Mouse (Mus musculus) testis, adult 2 months (tissue): ENCODE results near the gene Nts.

ENCODE experiments used
- CTCF ChIP-seq: fragments of 200-500 bp; IDR thresholded peaks from 2 replicates; pipeline ENCODE4 v1.5.1; 2012; ENCODE audit warnings: low read depth, mild to moderate bottlenecking, inconsistent platforms, low read length, moderate library complexity; ENCODE audit not compliant: control insufficient read depth, insufficient read depth, insufficient replicate concordance
- POLR2A ChIP-seq: fragments of 200-500 bp; IDR thresholded peaks from 2 replicates; pipeline ENCODE4 v1.6.1; 2012; ENCODE audit warnings: low read depth, mild to moderate bottlenecking, inconsistent platforms, low read length, moderate library complexity; ENCODE audit not compliant: control insufficient read depth

GRCm38 (mm10) chr10:102514159-102514558 lies 23.9 kb upstream of the Nts start:
- TF ChIP-seq CTCF (no peak), POLR2A (no peak)
